Mouse (Mus musculus) gastrocnemius, adult 2 months (tissue): ENCODE data around the gene St3gal3. TPM values are rescaled to one million over a fixed set of nuclear protein-coding genes. Genes with fewer than 3 reads are reported as not detected.
A peak's percentile ranks its signal among the peaks of the same experiment; 100 is the strongest.

ENCODE experiments used
- DNase-seq: peaks from one replicate; pipeline ENCODE4 v3.0.0; 2022
- H3K27ac ChIP-seq: fragments of 200-600 bp; 2 replicates; pipeline ENCODE4 v1.8.1; 2022; ENCODE audit warnings: mild to moderate bottlenecking
- H3K4me3 ChIP-seq: fragments of 200-600 bp; 2 replicates; pipeline ENCODE4 v1.8.1; 2022; ENCODE audit warnings: mild to moderate bottlenecking, moderate library complexity
- CTCF ChIP-seq: fragments of 200-600 bp; IDR thresholded peaks from 2 replicates; pipeline ENCODE4 v1.8.1; 2022; ENCODE audit warnings: antibody characterized with exemption, mild to moderate bottlenecking, moderate library complexity
- intact Hi-C: fragments of 180-260 bp; cut with DNase I; formaldehyde crosslinking; loops from one replicate; pipeline ENCODE4 v1.15.1; 2025
- total RNA-seq, 2 experiments: library from RNA; stranded (reverse); gene quantifications; 2 replicates each; pipeline ENCODE4 v1.2.3; 2021

Gene St3gal3
- total RNA-seq, 2 experiments from 2014 or later, result 73.4 to 75.0 TPM

DNA sequence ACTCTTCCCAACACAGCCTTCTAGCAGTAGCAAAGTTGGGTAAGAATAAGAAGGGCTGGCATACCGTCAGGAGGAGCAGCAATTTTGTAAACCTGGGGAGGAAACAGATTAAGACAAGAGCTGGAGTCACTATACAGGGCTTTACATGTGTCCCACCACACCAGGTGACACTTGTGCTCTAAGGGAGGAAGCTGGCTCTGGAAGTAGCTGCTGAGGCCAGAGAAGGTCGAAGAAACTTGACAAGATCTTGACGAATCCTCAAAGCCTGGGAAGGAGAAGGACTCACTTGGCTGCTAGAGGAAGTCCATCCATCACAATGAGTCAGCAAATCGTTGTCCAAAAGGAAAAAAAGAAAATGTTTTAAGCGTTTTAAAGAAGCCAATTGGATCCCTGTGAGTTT is 218.3 kb downstream of the St3gal3 start:
- intact Hi-C loops, result no loop called here
- no peak for TF ChIP-seq CTCF
- H3K27ac ChIP-seq, result no peak overlapping the region
- no peak for DNase-seq
- H3K4me3 ChIP-seq, result no peak overlapping the region

DNA sequence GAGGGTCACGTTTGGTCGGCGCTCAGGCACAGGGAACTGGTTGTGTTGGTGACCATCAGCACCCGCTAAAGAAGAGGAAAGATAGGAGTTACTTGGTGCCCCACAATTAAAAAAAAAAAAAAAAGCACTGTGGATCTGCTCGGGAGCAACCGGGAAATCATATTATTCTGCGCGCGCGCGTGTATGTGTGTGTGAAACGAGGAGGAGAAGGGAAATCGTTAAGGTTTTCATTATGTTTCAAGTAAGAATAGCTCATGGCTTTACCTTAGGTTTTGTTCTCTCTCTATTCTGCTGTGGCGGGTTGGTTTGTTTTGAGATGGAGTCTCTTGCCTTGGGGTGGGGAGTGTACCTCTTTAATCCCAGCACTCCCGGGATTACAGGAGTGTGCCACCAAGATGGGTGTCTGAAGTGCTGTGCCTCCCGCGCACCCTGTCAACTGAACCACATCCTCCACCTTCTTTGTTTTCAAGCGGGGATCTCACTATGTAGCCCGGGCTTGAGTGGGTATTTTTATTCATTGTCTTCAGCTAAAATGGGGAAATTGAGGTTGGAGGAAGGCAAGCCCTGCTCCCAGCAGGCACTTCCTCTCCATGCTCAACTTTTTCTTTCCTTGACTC is 219.1 kb downstream of the St3gal3 start:
- H3K27ac ChIP-seq, result peak overlapping the region; percentile 98
- peak overlapping the region; percentile 95 for H3K4me3 ChIP-seq
- DNase-seq, result no peak
- TF ChIP-seq CTCF, result no peak
- intact Hi-C loops, result loop anchor here (2.0 kb wide), 1 partner anchor 81 kb away; the partner anchor contains the start of gene Slc6a9

DNA sequence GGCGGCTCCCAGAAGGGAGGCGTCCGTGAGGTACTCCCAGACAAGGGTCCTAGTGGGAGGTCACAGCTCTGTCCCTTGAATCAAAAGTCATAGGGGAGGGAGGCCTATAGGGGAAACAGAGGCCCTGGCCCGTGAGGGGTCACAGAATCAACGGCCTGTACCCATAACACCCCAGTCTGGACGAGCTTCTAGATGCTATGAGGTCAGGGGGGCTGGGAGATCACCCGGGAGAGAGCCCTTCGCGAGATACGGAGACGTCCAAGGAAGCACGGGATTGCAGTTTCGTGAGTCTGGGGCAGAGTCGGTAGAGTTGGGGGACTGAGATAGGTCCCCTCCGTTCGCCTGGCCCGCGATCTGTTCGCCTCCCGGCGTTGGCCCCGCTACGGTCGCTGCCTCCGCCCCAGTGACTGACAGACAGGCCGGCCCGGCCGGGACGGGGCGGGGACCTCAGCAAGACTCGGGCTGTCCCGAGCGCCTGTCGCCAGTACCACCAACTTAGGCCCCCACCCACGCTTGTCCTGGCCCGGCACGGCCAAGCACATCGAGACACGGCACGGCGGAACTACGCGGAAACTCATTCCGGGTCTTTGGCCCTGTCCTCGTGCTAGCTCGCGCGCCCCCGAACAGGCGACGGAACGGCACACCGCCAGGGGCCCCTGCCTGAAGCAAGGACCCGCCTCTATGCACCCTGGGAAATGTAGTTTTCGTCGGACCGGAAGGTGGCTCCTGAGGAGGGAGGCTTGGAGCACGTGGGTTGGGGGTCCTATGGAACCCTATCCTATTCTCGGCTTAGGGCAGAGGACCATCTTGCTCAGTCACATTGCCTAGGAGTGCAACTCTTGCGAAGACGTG is 219.9 kb downstream of the St3gal3 start, which contains the start of gene Ipo13:
Ipo13 (minus strand) TSS at position 409 of the 852 bp plus-strand sequence.
- DNase-seq, result peak; percentile 94
- Histone ChIP-seq H3K27ac (peak within 1 kb of the TSS; percentile 98), H3K4me3 (peak within 1 kb of the TSS; percentile 95)
- peak; percentile 22; the same call in 1 of the 2 replicates for TF ChIP-seq CTCF
- intact Hi-C loops, result loop anchor here (2.0 kb wide), 1 partner anchor 80 kb away; the partner anchor contains the start of gene Slc6a9

DNA sequence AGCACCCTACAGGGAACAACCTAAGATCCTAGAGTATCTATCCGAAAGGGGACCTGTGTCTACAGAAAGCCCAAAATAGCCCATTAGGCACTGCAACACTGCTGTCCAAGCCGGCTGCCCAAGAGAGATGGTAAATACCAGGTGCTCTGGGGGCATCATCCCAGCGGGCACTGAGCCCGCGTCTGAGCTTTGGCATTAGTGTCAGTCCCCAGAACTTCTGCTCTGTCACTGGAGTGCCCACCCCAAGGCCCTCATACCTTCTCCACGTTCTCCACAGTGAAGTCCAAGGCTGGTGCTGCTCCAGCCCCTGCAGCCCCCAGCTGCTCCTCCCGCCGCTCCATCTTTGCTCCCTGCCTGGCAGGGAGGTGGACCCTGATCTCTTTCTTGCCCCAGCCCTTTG is 220.7 kb downstream of the St3gal3 start:
- TF ChIP-seq CTCF, result no peak
- intact Hi-C loops, result loop anchor here (2.0 kb wide), 1 partner anchor 79 kb away; the partner anchor contains the start of gene Slc6a9
- Histone ChIP-seq H3K27ac (peak overlapping the region; percentile 98), H3K4me3 (peak overlapping the region; percentile 95)
- DNase-seq, result peak; percentile 90

DNA sequence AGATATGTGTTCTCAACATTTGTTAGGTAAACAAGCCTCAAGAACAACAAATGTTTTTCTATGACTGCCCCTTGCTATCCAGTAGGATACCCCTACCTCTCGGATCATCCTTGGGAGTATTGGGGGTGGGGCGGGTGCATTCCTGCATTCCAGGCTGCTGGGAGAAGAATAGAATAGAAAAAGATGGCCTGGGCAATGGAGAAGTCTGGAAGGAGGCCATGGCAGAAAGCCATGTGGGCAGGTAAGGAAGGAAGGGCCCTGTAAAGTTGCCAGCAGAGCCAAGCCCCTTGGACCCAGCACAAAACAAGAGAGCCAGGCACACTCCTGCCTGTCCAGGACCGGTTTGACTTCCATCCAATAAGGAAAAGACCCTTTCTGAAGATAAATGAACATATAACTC is 221.3 kb downstream of the St3gal3 start:
- no peak for TF ChIP-seq CTCF
- Histone ChIP-seq H3K27ac (peak overlapping the region; percentile 98), H3K4me3 (peak overlapping the region; percentile 95)
- intact Hi-C loops, result loop anchor here (1.0 kb wide), 1 partner anchor 237 kb away; no protein-coding TSS in a partner anchor
- DNase-seq, result peak; percentile 50

DNA sequence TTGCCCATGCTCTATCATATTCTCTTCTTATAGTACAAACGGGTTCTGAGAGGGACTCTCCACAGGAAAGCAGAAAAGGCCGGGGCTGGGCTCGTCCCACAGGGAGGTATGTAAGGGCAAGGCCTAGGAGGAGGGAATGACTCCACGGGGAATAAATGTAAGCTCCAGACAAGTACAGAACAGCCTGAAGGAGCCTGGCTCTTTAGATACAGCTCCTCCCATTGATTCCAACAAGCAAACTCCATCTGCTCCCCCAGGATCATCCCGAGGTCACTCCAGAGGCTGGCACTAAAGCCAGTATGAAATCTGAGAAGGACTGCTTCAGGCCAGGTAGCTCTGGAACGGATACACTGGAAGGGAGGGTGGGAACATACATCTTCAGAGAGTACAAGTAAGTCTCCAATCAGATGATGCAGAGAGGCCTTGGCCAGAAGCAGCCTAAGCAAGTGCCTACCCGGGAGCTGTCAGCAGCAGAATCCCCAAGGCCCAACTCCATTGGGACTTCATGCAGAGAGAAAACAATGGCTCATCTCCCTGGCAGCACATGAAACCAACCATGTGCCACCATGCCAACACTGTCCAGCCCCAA is 221.9 kb downstream of the St3gal3 start:
- H3K4me3 ChIP-seq, result peak overlapping the region; percentile 95
- H3K27ac ChIP-seq, result peak overlapping the region; percentile 98
- intact Hi-C loops, result loop anchor here (1.0 kb wide), 1 partner anchor 238 kb away; no protein-coding TSS in a partner anchor
- DNase-seq, result no peak
- no peak for TF ChIP-seq CTCF

DNA sequence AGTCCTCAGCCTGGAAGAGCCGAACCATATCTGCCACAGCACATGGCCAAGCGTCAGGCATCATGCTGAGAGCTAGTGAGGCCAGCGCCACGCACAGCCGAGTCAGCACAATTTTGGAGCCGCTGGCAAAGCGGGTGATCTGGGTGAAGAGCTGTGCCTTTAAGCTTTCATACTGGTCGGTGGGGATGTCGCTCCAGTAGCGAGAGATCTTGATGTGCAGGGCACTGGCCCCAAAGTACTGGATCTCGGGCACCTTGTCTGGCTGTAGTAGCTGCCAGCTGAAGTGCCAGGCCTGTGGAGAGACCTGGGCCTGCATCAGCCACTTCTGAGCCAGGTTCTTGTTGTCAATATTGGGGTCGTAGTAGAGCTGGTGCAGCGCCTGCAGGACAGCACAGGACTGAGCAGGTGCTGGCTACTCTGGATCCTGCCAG is 222.6 kb downstream of the St3gal3 start:
- intact Hi-C loops, result no loop called here
- TF ChIP-seq CTCF, result no peak
- DNase-seq, result peak; percentile 63
- Histone ChIP-seq H3K4me3 (peak overlapping the region; percentile 95), H3K27ac (peak overlapping the region; percentile 98)

DNA sequence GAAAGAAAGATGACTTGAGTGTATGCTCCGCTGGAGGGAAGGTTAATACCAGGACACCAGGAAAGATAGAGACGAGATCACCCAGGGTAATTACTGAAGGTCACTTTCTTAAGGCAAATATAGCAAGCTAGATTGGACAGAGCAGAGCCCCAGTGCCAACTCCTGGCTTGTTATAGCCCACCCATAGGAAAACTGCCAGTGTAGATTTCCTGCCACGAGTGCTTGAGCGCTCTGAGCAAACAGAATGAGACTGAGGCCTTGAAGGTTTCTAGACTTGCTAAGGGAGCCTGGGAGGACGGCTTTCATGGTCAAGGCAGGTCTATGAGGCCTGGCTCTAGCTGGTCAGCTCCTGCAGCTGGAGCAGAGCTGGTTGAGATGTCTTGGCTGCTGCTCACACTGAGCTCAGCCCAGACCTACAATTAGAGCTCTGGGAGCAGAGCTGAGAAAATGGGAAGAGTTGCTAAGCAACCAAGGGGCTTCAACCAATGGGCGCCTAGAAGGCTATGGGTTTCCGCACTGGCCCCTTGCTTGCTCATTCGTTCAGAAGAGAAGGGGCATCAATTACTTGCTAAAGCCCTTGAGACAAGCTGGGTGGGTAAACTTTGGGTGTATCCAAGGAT is 225.8 kb downstream of the St3gal3 start:
- peak overlapping the region; percentile 98 for H3K27ac ChIP-seq
- no peak for TF ChIP-seq CTCF
- DNase-seq, result peak; percentile 43
- intact Hi-C loops, result no loop called here
- H3K4me3 ChIP-seq, result peak overlapping the region; percentile 95

DNA sequence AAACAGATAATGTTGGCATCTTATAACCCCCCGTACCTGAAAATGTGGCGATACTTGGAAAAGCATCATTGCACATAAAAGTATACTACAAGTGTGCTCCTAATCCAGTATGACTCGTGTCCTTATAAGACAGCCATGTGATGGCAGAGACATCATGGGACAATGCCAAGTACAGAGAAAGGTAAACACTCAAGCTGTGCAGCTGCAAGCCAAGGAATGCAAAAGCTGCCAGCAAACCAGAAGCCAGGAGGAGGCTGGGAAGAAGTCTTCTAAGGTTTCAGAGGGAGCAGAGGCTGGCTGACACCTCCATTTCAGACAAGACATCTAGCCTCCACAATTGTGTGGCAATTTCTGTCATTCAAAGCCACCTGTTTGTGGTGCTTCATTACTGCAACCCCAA is 228.5 kb downstream of the St3gal3 start:
- Histone ChIP-seq H3K27ac (peak overlapping the region; percentile 82), H3K4me3 (peak overlapping the region; percentile 13; the same call in 1 of the 2 replicates)
- TF ChIP-seq CTCF, result no peak
- peak; percentile 85 for DNase-seq
- intact Hi-C loops, result no loop called here

DNA sequence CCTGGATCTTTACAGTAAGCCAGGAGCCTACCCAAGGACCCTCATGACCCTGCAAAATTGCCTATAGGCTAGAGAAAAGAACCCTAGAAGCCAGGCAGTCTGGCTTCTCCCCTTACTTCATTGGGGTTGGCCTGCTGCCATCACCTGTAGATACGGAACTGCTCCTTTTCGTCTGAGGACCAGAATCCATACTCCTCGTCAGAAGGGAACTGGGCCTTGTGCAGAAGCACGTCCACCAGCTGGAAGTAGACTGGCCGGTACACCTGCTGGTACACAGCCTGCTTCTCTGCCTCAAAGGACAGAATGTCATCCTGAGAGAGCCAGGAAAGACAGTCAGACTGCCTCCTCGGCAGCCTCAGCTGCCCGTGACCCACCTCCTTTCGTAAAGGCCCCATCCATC is 230.0 kb downstream of the St3gal3 start:
- peak overlapping the region; percentile 11; the same call in 1 of the 2 replicates for H3K4me3 ChIP-seq
- no peak for TF ChIP-seq CTCF
- DNase-seq, result peak; percentile 41
- intact Hi-C loops, result no loop called here
- H3K27ac ChIP-seq, result peak overlapping the region; percentile 82

DNA sequence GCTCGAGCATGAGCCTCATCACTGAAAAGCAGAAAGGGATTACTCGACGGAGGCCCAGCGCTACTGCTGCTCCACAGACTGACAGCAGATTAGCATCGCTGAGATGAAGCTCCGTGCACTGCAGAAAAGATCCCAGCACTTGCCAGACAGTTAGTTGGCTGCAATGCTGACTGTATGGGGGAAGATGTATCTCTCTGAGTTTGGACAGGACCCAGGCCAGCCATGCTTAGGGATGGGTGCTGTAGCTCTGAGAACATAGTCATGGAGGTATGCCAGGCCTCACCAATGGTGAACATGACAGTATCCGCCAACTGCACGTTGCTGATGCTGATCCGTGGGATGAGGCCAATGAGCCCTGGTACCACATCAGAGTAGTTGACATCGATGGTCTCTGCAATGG is 230.6 kb downstream of the St3gal3 start:
- Histone ChIP-seq H3K4me3 (no peak overlapping the region), H3K27ac (0 out of 2 replicates have a peak overlapping the region, but pooled peaks have one; percentile 82)
- intact Hi-C loops, result no loop called here
- no peak for DNase-seq
- TF ChIP-seq CTCF, result no peak

DNA sequence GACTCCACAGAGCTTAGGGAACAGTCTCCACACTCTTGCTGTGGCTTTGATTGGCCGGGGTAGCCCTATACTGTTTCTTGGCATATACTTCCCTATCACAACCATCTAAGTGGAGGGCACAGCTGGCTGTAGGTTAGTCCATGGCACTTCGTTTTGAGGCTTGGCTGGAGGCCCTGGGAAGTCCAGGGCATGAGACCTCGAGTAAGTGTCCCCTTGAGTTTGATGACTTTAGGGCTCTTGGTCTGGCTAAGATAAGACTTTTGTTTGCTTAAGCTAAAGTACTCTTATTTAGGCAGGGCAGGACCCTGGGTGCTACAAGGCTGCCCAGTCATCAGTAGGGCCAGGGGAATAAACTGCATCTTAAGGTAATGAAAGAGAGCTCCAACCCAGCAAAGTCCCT is 236.6 kb downstream of the St3gal3 start:
- Histone ChIP-seq H3K4me3 (no peak overlapping the region), H3K27ac (no peak overlapping the region)
- intact Hi-C loops, result no loop called here

More for the DNA sequence above, 236.6 kb downstream of the St3gal3 start:
- TF ChIP-seq CTCF, result no peak
- DNase-seq, result no peak
